Mouse (Mus musculus): ENCODE data around the gene Nup62.

GRCm38 (mm10) chr7:44855036-44855435, 39.1 kb downstream of the Nup62 start:
- TF ChIP-seq POLR2A (IDR thresholded peaks at IDR 0.05; ENCODE audit: borderline replicate concordance, low read depth, low read length) (no peak), CTCF (IDR thresholded peaks at IDR 0.05; ENCODE audit: low read depth, low read length) (0 out of 2 replicates have a peak, but pooled peaks have one; percentile 17)
